Mouse (Mus musculus) adrenal gland, postnatal 10 days (tissue): ENCODE data around the gene Clgn. TPM values are rescaled to one million over a fixed set of nuclear protein-coding genes. Genes with fewer than 3 reads are reported as not detected.
A peak's percentile ranks its signal among the peaks of the same experiment; 100 is the strongest.

ENCODE experiments used
- DNase-seq: peaks from one replicate; pipeline ENCODE4 v3.0.0; 2021; ENCODE audit warnings: mixed read lengths
- long read RNA-seq, 2 experiments: library from polyadenylated mRNA; stranded (forward); transcript quantifications; one replicate each; pipeline ENCODE4 v2.0.0; 2021
- total RNA-seq, 2 experiments: library from RNA; stranded (reverse); gene quantifications; 2 replicates each; pipeline ENCODE4 v1.2.3; 2021

Clgn gene
- total RNA-seq: 1 to 10 TPM in 1 of 2 experiments, under 1 TPM in 1; 0.60 to 1.4 TPM
- long read RNA-seq, experiment 1: 0 reads
- long read RNA-seq, experiment 2, partial matches to known transcripts: 0 of 2 reads
- long read RNA-seq, experiment 2, other reads (novel, unspliced or antisense): 0 of 2 reads

- peak; percentile 67 for DNase-seq
Measured at GRCm38 (mm10) chr8:83389316-83390005, at the start of gene Clgn. Clgn (plus strand) TSS chr8:83389867.

- no peak for DNase-seq
Measured at GRCm38 (mm10) chr8:83342076-83342475, 47.6 kb upstream of the Clgn start.

GRCm38 (mm10) chr8:83342693-83343092 lies 47.0 kb upstream of the Clgn start:
- DNase-seq: no peak

GRCm38 (mm10) chr8:83348263-83348662 lies 41.4 kb upstream of the Clgn start, which contains the start of gene Mgat4d:
Mgat4d (plus strand) TSS chr8:83348471.
- DNase-seq: no peak

- DNase-seq: peak; percentile 43
Measured at GRCm38 (mm10) chr8:83351315-83351714, 38.4 kb upstream of the Clgn start.

DNA sequence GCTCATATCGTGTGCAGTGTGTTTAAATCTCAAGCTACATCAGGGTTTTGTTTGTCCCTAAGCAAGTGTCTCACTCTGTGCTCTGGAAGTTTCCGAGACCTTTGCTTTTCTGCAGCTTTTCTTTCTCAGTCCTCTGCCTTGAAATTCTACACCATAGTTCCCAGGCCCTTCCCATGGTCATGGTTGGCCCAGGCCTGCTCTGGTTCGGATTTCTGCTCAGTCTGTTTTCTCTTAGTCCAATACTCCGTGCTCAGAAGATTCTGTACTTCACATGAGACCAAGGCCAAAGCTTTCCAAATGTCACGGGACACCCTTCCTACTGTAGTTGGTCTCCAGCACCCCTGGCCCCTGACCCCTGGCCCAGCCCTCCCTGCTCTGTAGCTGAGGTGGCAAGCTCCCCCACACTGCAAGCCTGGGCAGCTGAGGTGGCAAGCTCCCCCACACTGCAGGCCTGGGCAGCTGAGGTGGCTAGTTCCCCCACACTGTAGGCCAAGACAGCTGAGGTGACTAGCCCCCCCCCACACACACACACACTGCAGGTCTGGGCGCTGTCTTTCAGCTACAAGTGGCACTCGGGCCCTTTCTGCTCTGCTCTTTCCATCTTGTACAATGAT lies 26.4 kb upstream of the Clgn start:
- DNase-seq: peak; percentile 12

- no peak for DNase-seq
Measured at GRCm38 (mm10) chr8:83377231-83377630, 12.4 kb upstream of the Clgn start.

DNA sequence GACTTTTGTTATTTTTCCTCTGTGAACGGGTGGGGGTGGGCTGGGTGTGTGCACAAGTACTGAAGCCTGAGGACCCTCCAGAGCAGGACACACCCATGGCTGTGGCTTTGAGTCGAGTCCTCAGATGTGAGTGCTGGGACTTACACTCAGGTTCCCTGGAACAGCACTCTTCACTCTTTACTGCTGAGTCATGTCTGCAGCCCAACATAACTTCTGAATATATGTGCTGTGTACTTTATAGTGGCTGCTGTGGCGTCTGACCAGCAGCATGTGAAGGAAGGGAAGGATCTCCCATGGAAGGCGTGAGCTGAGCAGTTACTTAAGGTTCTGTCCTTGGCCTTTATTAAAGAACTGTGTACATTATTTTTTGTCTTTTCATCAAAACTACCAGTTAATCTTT lies 9.5 kb upstream of the Clgn start:
- no peak for DNase-seq

GRCm38 (mm10) chr8:83381016-83381415 lies 8.7 kb upstream of the Clgn start:
- DNase-seq: no peak

GRCm38 (mm10) chr8:83382850-83383249 lies 6.8 kb upstream of the Clgn start:
- no peak for DNase-seq

GRCm38 (mm10) chr8:83390006-83390701 lies 487 bp downstream of the Clgn start:
- no peak for DNase-seq

GRCm38 (mm10) chr8:83392521-83392920 lies 2.9 kb downstream of the Clgn start:
- no peak for DNase-seq

- DNase-seq: no peak
Measured at GRCm38 (mm10) chr8:83394325-83394724, 4.7 kb downstream of the Clgn start.

DNA sequence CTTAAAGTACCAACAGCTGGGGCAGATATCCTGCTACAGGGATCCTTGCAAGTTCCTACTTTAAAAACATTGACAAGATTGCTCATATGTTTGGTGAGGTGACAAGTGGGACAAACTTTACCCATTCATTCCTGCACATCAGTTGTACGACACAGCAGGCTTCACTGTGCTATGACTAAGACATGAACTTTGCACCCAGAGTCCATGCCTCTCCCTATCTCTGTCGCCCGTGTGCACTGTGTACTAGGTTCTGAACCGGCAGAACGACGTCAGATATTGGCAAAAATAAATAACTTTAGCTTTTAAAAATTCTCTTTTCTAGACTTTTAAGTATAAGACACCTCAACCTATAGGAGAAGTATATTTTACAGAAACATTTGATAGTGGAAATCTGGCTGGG lies 7.0 kb downstream of the Clgn start:
- DNase-seq: no peak

DNA sequence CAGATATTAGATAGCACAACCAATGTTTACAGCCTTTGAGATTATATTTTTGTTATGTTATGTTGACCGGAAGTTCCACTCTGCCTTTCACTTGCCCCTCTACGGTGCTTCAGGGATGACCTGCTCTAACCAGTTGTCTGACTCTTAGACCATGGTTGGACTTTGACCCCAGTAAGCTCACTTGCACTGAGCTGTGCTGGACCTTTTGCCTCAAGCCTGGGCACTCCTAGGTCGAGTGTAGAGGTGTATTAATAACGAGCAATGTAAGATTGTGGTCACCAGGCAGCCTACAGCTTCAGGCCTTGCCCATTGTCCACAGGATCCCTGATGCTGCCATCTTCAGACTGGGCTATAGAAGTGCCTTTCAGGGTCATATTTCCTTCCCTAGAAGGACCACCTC lies 8.1 kb downstream of the Clgn start:
- no peak for DNase-seq

DNA sequence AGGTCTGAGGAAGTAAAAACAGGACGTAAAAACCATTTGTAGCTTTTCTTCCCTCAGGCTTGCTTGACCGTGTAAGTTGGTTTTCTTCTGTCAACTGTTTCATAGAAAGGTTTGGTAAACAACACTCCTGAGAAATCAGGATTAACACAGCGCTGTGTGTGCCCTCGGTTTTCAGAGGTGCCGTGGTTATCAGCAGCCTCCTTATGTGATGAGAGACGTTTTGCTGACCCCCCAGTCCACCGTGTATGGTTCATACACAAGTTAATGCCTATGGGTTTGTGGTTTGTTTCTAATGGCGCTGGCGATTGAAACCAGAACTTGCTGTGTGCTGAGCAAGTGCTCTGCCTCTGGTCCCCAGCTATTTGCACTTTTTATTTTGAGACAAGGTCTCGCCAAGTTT lies 15.9 kb downstream of the Clgn start:
- DNase-seq: no peak

GRCm38 (mm10) chr8:83406836-83407235 lies 17.2 kb downstream of the Clgn start:
- DNase-seq: no peak

GRCm38 (mm10) chr8:83408496-83408895 lies 18.8 kb downstream of the Clgn start:
- no peak for DNase-seq

GRCm38 (mm10) chr8:83416878-83417277 lies 27.2 kb downstream of the Clgn start:
- DNase-seq: no peak

- DNase-seq: no peak
Measured at GRCm38 (mm10) chr8:83417970-83418369, 28.3 kb downstream of the Clgn start.

- DNase-seq: no peak
Measured at GRCm38 (mm10) chr8:83418805-83419516, 29.3 kb downstream of the Clgn start.

DNA sequence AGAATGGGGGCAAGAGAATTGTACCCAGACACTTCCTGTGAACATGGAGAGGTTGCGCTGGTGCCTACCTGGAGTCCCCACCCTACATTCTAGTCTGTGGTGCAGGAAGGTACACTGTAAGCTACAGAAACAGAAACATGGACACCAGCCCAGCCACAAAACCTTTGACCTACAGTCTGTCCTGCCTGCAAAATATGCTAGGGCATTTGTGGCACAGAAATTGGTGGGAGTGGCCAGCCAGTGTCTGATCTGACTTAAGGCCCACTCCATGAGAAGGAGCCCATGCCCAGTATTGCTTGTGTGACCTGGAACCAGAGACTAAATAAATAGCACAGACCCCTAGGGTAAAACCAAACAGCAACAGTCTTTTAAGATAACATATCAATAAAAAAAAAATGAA lies 31.7 kb downstream of the Clgn start:
- peak; percentile 37 for DNase-seq
